Mouse (Mus musculus) ES-Bruce4 (cell line): Measurements from ENCODE around the gene Znhit3. TPM values are rescaled to one million over a fixed set of nuclear protein-coding genes. Genes with fewer than 3 reads are reported as not detected.

Experiments
- H3K27ac ChIP-seq: 2 replicates; pipeline ENCODE4 v1.5.1; 2012; ENCODE audit warnings: low read length, inconsistent platforms; ENCODE audit not compliant: insufficient read depth
- H3K27me3 ChIP-seq: 2 replicates; pipeline ENCODE4 v1.6.1; 2012; ENCODE audit warnings: mild to moderate bottlenecking, low read length, inconsistent platforms; ENCODE audit not compliant: control insufficient read depth, poor library complexity, insufficient read depth, severe bottlenecking
- H3K36me3 ChIP-seq: 2 replicates; pipeline ENCODE4 v1.6.1; 2012; ENCODE audit warnings: inconsistent platforms, mild to moderate bottlenecking, low read length, moderate library complexity; ENCODE audit not compliant: control insufficient read depth, poor library complexity, insufficient read depth, severe bottlenecking
- H3K4me1 ChIP-seq: one replicate; pipeline ENCODE4 v1.8.1; 2011; ENCODE audit warnings: low read length; ENCODE audit not compliant: control insufficient read depth, insufficient read depth
- H3K4me3 ChIP-seq: 2 replicates; pipeline ENCODE4 v1.5.1; 2011; ENCODE audit warnings: low read depth, mild to moderate bottlenecking, low read length
- H3K9ac ChIP-seq: 2 replicates; pipeline ENCODE4 v1.6.1; 2012; ENCODE audit warnings: low read depth, mild to moderate bottlenecking, inconsistent platforms; ENCODE audit not compliant: poor library complexity, severe bottlenecking
- H3K9me3 ChIP-seq: replicated peaks from 2 replicates; pipeline ENCODE4 v1.6.1; 2012; ENCODE audit warnings: mild to moderate bottlenecking, low read length, inconsistent platforms; ENCODE audit not compliant: control insufficient read depth, poor library complexity, insufficient read depth, severe bottlenecking
- CTCF ChIP-seq: IDR thresholded peaks from one replicate; pipeline ENCODE4 v1.8.1; 2011; ENCODE audit warnings: low read depth, low read length
- EP300 ChIP-seq: IDR thresholded peaks from 2 replicates; pipeline ENCODE4 v1.6.1; 2011; ENCODE audit warnings: low read depth, low read length; ENCODE audit not compliant: insufficient read depth
- POLR2A ChIP-seq: IDR thresholded peaks from one replicate; pipeline ENCODE4 v1.8.1; 2011; ENCODE audit warnings: low read length; ENCODE audit not compliant: insufficient read depth
- polyA plus RNA-seq: library from polyadenylated mRNA; stranded (reverse); fragments of >200 nt; gene quantifications from 2 replicates; pipeline ENCODE4 v1.2.4, GENCODE M21; 2011; ENCODE audit warnings: low read depth; ENCODE audit not compliant: missing spikeins, insufficient read depth, insufficient read length

Gene Znhit3
- polyA plus RNA-seq, 1 experiment: 39.6 TPM

DNA sequence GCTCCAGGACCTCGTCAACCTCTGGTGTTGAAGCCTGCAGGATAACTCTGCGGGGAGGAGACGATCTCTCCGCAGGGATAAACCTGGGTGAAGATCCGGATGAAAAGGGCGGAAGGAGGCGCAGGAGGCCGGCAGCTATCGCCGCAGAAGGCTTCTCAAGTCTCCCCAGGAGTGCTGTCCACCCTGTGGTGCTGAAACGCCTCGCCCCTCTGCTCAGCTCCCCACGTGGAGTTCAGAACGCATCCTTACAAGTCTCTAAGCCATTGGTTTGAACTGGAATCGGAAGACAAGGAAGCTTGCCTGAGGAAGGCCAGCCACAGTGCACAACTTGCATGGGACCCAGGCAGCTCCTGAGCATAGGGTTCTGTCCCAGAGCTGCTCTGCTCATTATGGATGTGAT lies 27.8 kb upstream of the Znhit3 start:
- H3K4me3 ChIP-seq: peak overlapping the region; percentile 67
- peaks cover 17% of the 10 kb centered on the region for H3K4me1 ChIP-seq
- H3K27me3 ChIP-seq: no peaks in the 10 kb centered on the region
- H3K9ac ChIP-seq: peak overlapping the region; percentile 55
- TF ChIP-seq CTCF: peak; percentile 6
- no peak for TF ChIP-seq POLR2A
- TF ChIP-seq EP300: peak; percentile 64; the same call in 1 of the 2 replicates
- no peaks in the 10 kb centered on the region for H3K9me3 ChIP-seq
- H3K27ac ChIP-seq: peak overlapping the region; percentile 87
- no peaks in the 10 kb centered on the region for H3K36me3 ChIP-seq

DNA sequence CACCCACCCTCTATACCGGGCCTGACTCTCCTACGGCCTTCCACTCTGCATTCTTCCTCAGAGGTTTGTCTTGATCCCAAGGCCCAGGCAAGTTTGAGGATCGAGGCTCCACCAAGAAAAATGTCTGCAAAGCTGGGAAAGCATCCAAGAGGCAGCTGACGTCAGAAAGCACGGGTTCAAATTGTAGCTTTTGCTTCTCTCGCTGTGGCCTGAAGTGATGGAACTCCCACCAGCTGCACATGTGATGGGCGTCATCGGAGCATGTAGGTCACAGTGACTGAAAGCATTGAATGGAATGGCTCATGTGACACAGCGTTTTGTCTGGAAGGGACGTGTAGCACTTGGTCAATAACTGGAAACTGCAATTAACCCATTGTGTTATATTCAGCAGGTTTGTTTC lies 24.0 kb upstream of the Znhit3 start:
- no peaks in the 10 kb centered on the region for H3K4me1 ChIP-seq
- H3K27ac ChIP-seq: no peak overlapping the region
- no peak for TF ChIP-seq POLR2A
- no peak for TF ChIP-seq EP300
- no peak for TF ChIP-seq CTCF
- no peak overlapping the region for H3K4me3 ChIP-seq
- no peak overlapping the region for H3K9ac ChIP-seq
- no peaks in the 10 kb centered on the region for H3K27me3 ChIP-seq
- H3K36me3 ChIP-seq: no peaks in the 10 kb centered on the region
- H3K9me3 ChIP-seq: no peaks in the 10 kb centered on the region

DNA sequence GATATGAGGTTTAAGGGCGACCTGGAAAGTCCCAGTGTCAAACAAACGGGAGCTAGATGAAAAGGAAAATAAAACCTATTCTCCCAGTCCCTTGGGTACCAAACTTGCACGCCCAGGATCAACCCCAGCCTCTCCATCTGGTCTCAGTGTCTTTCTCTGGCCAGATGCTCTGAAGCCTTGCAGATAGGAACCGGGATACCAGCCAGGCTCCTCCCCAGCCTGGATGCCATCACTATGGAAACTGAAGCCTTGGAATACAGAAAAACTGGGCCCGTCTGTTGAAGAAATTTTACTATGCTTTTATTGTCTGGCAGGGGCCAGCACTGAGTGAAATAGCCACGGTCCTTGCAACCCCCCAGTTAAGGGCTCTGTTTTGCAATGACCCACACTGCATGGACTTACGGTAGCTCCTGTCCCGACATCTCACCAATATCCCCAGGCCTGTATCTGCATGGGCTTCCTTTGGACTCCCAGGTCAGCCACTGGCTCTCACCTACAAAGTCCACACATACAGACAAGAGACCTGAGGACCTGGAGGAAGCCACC lies 23.4 kb upstream of the Znhit3 start:
- no peaks in the 10 kb centered on the region for H3K27me3 ChIP-seq
- H3K36me3 ChIP-seq: no peaks in the 10 kb centered on the region
- H3K9me3 ChIP-seq: no peaks in the 10 kb centered on the region
- H3K4me1 ChIP-seq: no peaks in the 10 kb centered on the region
- TF ChIP-seq CTCF (no peak), POLR2A (no peak), EP300 (no peak)
- H3K27ac ChIP-seq: no peak overlapping the region
- H3K4me3 ChIP-seq: no peak overlapping the region
- no peak overlapping the region for H3K9ac ChIP-seq

DNA sequence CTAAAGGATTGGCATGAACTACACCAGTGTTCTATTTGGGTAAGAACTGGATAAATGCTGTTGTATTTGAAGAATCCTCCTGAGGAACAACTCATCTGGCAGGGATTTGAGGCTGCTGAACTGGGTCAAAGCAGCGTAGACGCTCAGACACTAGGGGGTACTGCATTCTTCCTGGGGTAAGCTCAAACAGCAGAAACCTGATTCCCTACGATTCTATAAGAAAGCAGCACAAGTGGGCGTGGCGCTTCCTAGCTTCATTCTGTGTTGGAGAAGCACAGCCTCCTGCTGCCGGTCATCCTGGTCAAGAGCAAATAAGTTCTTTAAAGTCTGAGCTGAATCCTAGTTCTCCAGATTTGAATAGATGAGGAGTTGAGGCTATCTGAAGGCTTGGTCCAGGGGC lies 16.1 kb upstream of the Znhit3 start:
- H3K9me3 ChIP-seq: no peaks in the 10 kb centered on the region
- no peaks in the 10 kb centered on the region for H3K27me3 ChIP-seq
- no peaks in the 10 kb centered on the region for H3K4me1 ChIP-seq
- no peak overlapping the region for H3K27ac ChIP-seq
- H3K4me3 ChIP-seq: no peak overlapping the region
- no peak for TF ChIP-seq EP300
- TF ChIP-seq CTCF: peak; percentile 31
- no peaks in the 10 kb centered on the region for H3K36me3 ChIP-seq
- no peak overlapping the region for H3K9ac ChIP-seq

DNA sequence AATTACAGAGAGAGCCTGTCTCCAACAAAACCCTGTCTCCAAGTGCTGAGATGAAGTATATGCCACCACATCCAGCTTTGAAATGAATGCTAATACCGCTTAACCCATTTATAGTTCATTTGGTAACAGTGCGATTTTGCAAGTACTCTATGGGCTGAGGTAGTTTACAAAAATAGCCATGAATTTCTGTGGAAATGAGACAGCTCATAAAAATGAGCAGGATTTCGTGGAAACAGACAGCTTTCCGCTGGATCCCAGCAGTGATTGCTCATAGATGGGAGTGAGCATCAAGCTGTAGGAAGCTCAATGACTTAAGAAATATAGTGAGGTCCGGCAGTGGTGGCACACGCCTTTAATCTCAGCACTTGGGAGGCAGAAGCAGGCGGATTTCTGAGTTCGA lies 4.8 kb upstream of the Znhit3 start:
- Histone ChIP-seq H3K9ac (no peak overlapping the region), H3K9me3 (no peaks in the 10 kb centered on the region), H3K4me3 (no peak overlapping the region), H3K4me1 (no peaks in the 10 kb centered on the region), H3K27ac (no peak overlapping the region), H3K27me3 (no peaks in the 10 kb centered on the region), H3K36me3 (no peaks in the 10 kb centered on the region)
- no peak for TF ChIP-seq POLR2A
- no peak for TF ChIP-seq CTCF
- TF ChIP-seq EP300: no peak

DNA sequence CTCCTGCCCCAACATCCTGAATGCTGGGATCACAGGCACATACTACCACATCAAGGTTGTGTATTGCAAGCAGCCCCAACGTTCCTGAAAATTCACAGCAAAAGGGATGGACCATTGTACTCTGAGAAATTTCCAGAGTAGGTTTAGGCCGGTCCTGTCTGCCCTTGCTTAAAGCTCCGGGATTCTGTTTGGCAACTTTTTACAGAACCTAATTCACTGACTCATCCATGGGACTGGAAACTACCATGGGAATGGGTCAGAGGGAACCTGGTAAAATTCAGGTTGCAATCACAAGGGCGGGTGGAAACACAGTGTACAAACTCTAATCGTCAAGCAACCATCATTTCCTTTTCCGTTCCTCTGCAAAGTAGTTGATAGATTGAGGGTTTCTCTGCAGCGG lies 3.8 kb upstream of the Znhit3 start:
- Histone ChIP-seq H3K4me1 (no peaks in the 10 kb centered on the region), H3K4me3 (no peak overlapping the region), H3K27ac (no peak overlapping the region), H3K9me3 (no peaks in the 10 kb centered on the region), H3K9ac (no peak overlapping the region), H3K36me3 (no peaks in the 10 kb centered on the region), H3K27me3 (no peaks in the 10 kb centered on the region)
- TF ChIP-seq POLR2A: no peak
- TF ChIP-seq CTCF: no peak
- TF ChIP-seq EP300: no peak
